Mouse (Mus musculus) embryonic facial prominence, embryonic 11.5 days (tissue): ENCODE measurements around the gene Kctd10. TPM values are rescaled to one million over a fixed set of nuclear protein-coding genes. Genes with fewer than 3 reads are reported as not detected.

Experiments used
- microRNA-seq: library from miRNA; unstranded; fragments of <30 nt; microRNA quantifications from one replicate; pipeline ENCODE4, GENCODE M21; 2016; ENCODE audit warnings: borderline number of aligned reads
- polyA plus RNA-seq: library from polyadenylated mRNA; unstranded; fragments of >200 nt; fragmentation: Nextera tagmentation; extraction: Ambion mirVana; gene quantifications from 2 replicates; pipeline ENCODE4 v1.2.1, GENCODE M21; 2014

Kctd10 gene
- polyA plus RNA-seq, 1 experiment from 2014 or later: 110 TPM

Small RNA genes lying within 50 kb of the gene (microRNA-seq; reads per million reads assigned to microRNA genes)
- gene Mir7027: not detected

Other genes with a start within 250 kb of the Kctd10 start
- gene Acacb, start 234.0 kb downstream of the Kctd10 start, polyA plus RNA-seq: 2.9 and 3.6 TPM in 2 replicates
- 0.42 and 1.3 TPM in 2 replicates for gene Foxn4, start 106.7 kb downstream of the Kctd10 start, polyA plus RNA-seq
- 0.38 and 1.2 TPM in 2 replicates for gene Myo1h, start 91.3 kb downstream of the Kctd10 start, polyA plus RNA-seq
- gene Ube3b, start 99 bp upstream of the Kctd10 start, polyA plus RNA-seq: 42.3 and 44.9 TPM in 2 replicates
- 22.4 and 27.2 TPM in 2 replicates for gene Mmab, start 63.6 kb upstream of the Kctd10 start, polyA plus RNA-seq
- gene Mvk, start 63.8 kb upstream of the Kctd10 start, polyA plus RNA-seq: 53.0 and 60.9 TPM in 2 replicates
- gene Fam222a, start 187.5 kb upstream of the Kctd10 start, polyA plus RNA-seq: 2.5 and 2.7 TPM in 2 replicates